Mouse (Mus musculus) testis, adult 2 months (tissue): ENCODE measurements around the gene Mmp14.

Experiments used
- CTCF ChIP-seq: fragments of 200-500 bp; IDR thresholded peaks from 2 replicates; pipeline ENCODE4 v1.5.1; 2012; ENCODE audit warnings: low read depth, mild to moderate bottlenecking, inconsistent platforms, low read length, moderate library complexity; ENCODE audit not compliant: control insufficient read depth, insufficient read depth, insufficient replicate concordance
- POLR2A ChIP-seq: fragments of 200-500 bp; IDR thresholded peaks from 2 replicates; pipeline ENCODE4 v1.6.1; 2012; ENCODE audit warnings: low read depth, mild to moderate bottlenecking, inconsistent platforms, low read length, moderate library complexity; ENCODE audit not compliant: control insufficient read depth

- TF ChIP-seq CTCF (no peak), POLR2A (no peak)
Measured at GRCm38 (mm10) chr14:54413877-54414700, 17.3 kb upstream of the Mmp14 start.
